Mouse (Mus musculus) heart, postnatal 4 days (tissue): ENCODE data around the gene Coq8b. TPM values are rescaled to one million over a fixed set of nuclear protein-coding genes. Genes with fewer than 3 reads are reported as not detected.

Experiments
- DNase-seq: peaks from one replicate; pipeline ENCODE4 v3.0.0; 2021
- total RNA-seq, 2 experiments: library from RNA; stranded (reverse); gene quantifications; 2 replicates each; pipeline ENCODE4 v1.2.3; 2021

The Coq8b gene
- total RNA-seq: 10 to 100 TPM; 10.2 to 11.2 TPM

DNA sequence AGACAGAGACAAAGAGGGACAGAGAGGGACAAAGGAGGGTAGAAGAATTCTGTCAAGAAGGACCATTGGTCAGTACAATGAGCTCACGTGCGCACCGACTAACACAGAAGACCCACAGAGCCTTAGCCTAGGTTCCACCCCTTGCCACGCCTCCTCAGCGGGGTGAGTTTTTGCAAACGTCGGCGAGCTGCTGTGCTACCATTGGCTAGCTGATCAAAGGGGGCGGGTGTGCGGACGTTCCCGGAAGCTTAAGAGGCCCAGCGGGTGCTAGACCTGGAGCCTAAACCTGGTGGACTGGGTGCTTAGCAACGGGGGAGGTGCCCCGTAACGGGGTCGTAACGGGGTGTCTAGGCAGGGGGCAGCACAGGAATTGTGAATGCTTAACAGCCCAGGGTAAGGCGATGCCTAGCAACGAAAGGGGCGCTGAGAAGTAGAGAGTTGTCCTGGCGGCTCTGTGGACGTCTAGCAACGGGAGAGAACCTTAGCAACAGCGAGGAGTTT, at the start of gene Coq8b:
TSS of gene Coq8b (plus strand) at position 243 of the 501 bp plus-strand sequence.
- DNase-seq: peak; percentile 95

DNA sequence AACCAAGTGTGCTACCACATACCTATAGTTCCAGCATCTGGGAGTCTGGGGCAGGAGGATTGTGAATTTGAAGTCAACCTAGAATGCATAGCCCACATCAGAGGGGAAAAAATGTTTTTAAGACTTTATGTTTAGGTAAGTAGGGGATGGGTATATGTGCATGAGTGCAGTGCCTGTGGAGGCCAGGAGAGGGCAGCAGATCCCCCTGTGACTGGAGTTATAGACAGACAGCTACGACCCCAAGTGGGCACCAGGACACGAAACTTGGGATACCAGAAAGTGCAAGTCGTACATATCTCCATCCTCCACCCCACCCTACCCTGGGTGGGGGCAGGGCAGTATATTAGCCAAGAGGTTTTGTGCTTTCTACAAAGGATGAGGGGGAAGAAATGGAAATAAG, 47.9 kb upstream of the Coq8b start:
- DNase-seq: peak; percentile 46

DNA sequence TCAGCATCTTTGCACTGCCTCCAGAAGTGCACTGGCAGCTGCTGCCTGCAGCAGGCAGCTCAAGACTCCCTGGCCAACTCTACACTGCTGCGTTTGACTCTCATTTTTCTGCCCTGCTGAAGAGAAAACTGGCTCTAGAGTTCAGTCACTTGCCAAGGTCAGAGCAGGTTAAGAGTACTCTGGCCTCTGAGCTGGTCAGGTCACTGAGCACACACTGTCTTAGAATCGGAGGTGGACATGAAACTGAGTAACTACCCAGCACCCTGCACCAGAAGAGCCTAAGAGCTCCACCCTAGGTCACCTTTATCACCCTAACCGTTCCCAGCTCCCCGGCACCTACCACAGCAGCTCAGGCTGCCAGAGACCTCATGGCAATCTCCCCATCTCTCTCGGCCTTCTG, 46.8 kb upstream of the Coq8b start:
- peak; percentile 4 for DNase-seq

DNA sequence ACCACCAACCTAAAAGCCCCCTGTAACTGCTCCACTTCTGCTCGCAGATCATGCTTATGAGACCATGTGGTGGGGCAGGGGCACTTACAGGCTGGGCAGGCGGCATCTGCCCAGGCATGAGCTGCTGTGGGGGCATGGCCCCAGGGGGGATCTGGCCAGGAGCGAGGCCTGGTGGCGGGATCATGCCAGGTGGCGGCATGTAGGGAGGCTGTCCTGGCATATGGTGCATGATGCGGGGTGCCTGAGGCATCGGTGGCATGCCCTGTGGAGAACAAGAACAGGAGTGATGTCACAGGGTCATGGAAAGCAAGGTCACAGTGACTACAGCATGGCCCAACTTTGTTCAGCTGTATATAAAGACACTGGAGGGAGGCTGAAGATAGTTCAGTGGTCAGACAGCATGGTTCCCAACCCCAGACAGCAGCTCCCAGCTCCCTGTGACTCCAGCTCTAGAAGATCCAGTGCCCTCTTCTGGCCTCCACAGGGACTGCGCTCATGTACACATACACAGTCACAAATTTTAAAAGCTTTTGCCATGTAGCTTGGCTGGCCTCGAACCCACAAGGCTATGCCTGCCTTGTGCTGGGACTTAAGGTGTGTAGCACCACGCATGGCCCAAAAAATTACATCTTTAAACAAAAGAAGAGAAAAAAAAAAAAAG, 43.4 kb upstream of the Coq8b start:
- DNase-seq: no peak

DNA sequence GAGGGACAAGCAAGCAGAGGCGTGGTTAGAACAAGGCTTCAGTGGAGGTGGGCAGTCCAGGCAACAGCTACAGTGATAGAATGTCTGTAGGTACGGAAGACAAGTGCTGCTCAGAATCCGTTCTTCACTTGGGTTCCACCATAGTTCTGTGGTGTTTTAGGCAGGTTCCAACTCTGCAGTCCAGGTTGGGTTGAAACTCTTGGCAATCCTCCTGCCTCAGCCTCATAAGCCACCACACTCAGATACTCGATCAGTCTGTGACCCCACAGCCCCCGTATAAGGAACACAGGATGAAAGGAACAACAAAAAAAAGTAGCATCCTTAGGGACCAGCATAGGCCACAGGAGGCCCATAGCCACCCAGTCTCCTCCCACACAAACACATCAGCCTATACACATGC, 40.4 kb upstream of the Coq8b start:
- no peak for DNase-seq

DNA sequence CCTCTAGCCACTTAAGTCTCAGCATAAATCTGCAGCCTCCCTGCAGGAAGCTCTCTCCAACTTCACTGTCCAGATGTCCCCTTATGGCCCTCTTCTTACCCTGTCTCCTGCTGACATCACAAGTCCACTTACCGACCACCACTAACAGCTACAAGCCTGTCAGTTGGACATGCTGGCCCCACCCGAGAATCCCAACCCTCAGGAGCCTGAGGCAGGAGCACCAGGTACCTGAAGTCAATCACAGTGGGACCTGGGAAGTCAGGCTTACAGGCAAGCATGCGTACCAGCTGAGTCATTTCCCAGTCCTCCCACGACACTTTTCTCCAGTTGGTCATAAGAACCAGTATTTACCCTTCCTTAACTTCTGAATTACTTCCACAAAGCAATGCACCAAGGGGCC, 39.1 kb upstream of the Coq8b start:
- no peak for DNase-seq

DNA sequence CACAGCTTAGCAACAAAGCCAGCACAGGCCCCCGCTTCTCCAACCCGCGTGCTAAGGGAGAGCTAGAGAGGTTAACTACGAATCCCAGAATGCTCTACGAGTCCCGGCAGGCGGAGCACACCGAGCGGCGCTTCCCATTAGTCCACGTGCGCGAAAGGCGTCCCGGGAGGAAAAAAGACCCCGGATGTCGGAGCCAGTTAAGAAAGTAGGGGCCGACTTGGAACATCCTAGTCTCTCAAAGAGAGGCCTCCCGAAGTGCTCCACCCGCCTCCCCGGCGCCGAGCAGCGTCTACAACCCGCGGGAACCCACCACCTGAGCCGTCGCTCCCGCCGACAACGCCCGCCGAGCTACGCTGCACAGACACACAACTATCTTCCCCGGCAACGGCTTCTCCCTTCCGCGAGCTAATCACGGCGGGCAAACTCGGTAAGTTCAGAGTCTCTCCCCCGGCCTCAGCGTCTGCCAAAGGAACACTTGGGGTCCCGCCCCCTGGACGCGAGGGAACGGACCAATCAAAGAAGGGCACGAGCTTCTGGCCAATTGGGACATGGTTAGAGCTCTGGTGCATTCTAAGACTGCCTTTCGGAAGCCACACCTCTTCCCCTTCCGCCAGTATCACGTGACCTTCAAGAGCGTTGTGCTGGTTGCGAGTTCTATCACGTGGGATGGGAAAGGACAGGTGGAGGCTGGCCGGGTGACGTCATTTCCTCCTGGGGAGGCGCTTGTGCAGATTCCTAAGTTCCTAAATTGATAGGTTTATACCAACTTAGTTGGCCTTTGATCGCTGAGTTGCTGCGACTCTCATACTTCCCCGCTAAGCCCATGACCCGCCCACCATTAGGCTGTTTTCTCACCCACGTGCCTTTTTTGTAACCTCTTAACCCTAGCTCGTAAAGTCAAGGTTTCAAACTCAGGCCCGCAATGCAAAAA, 36.9 kb upstream of the Coq8b start, which contains the start of the genes BC024978 and Snrpa:
TSS of gene BC024978 (plus strand) at position 101 of the 931 bp plus-strand sequence.
TSS of gene Snrpa (minus strand) at position 591 of the 931 bp plus-strand sequence.
- peak; percentile 94 for DNase-seq

DNA sequence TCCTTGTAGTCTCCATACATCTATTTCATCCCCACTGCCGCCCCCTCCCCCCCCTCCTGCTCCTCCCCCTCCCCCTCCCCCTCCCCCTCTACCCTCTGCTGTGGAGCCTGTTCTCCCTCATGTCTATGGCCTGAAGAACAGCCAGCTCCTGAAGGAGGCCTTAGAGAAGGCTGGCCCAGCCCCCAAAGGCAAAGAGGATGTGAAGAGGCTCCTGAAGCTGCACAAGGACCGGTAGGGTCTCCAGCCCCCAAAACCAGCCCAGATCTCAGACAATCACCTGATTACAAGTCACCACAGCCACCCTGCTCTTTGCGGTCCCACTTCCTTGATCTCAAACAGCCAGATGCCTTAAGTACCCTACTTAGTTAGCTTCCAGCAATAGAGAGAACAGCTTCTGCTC, 35.7 kb upstream of the Coq8b start:
- no peak for DNase-seq

DNA sequence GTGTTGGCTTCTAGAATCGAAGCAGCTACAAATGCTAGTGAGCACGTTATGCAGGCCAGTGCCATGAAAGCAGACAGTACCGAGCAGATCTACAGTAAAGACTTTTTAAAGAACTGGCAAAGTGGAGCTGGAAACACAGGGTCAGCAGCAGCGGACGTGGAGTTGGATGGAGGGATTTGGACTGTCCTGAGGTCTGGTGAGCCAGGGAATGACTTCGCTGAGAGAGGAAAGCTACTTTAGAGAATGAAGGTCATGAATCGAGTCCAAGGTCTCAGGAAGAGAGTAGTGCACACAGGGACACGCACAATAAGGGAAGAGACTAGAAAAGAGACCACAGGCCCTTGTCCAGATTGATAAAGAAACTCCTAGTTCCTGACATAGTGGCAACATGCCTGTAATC, 35.2 kb upstream of the Coq8b start:
- no peak for DNase-seq

DNA sequence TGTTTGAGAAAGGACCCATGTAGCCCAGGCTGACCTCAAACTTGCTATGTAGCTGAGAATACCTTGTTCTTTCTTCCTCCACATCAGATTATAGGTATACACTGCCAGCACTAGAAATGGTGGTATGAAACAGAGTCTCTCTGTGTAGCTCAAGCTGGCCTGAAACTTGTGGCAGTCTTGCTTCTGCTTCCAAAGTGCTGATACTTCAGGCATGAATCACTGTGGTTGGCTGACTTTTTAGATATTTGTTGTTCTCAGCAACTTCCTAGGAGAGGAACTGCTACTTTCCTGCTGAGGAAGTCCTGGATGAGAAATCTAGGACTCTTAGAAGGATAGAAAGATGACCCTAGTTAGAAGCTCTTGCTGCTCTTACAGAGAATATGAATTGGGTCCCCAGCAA, 34.5 kb upstream of the Coq8b start:
- DNase-seq: no peak

DNA sequence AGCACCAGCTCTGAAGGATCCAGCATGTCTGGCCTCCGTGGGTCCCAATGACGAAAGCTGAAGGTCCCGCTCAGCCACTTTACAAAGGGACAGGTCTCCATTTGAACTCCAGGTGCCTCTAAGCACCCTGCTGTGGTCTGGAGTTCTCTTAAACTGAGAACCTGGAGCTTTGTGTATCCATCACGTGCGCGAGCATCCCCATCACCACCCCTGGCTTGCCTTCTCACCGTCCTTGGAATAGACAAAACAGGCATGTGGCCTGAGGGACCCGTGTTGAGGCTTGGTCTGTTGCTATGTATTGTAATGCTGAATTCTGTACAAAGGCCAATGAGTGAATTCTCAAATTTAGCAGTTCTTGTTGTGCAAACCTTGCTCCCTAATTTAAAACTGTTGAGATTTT, 34.0 kb upstream of the Coq8b start:
- no peak for DNase-seq

DNA sequence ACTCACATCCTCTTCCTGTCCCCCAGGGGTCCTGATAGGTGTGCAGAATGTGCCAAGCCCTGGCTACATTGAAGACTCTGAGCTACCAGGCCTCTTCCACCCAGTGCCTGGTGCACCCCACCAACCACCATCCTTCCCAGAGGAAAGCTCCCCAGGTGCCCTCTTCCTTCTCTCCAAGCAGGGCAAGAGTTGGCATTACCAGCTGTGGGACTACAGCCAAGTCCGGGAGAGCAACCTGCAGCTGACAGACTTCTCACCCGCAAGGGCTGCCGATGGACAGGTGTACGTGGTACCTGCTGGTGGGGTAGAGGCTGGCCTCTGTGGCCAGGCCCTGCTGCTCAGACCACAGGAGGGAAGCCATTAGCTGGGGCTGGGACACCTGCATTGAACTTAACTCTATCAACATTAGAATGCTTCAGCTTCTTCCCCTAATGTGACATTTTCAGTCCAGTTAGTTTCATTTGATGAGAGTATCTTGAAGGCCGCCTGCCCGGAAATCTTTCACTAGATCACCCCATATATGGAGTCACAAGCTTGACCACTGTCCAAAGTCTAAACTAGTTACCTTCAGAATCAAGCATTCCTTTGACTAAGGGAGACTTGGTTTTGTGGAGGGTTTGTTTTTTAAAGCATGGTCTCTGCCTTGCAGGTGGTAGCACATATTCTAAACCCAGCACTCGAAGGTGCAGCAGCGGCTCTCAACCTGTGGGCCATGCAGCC, 28.9 kb upstream of the Coq8b start:
- no peak for DNase-seq

DNA sequence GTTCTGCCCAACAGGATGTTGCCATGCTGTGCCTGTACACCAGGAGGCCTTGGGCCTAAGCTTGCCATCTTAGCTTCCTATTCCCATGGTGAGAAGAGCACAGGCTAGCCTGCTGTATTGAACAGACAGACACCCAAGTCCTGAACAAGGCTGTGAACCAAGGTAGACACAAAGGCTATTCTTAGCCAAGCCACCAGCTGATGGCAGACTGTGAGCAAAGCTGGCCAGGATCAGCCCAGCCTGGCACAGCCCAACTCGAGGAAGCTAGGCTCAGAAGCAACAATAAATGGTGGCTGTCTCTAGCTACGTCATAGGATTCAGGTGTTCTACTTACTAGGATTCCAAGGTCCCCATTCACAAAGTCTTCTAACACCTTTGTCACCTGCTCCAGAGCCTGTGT, 20.2 kb upstream of the Coq8b start:
- no peak for DNase-seq

DNA sequence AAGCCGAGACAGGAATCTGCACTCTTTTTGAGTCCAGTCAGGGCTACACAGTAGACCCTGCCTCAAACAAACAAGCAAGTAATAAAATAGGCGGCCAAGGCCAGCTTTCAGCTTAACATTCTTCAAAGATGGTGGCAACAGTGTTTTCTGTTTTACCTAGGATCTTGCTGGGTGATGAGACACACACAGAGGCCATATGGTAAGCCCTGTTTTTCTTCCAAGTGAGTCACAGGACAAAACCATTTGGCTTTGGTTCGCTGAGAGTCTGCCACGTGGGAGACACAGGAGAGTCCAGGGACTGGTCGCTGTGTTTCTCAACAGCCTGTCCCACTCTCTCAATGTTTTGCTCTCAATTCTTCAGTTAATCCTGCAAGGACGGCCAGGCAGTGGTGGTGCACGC, 14.2 kb upstream of the Coq8b start:
- no peak for DNase-seq

DNA sequence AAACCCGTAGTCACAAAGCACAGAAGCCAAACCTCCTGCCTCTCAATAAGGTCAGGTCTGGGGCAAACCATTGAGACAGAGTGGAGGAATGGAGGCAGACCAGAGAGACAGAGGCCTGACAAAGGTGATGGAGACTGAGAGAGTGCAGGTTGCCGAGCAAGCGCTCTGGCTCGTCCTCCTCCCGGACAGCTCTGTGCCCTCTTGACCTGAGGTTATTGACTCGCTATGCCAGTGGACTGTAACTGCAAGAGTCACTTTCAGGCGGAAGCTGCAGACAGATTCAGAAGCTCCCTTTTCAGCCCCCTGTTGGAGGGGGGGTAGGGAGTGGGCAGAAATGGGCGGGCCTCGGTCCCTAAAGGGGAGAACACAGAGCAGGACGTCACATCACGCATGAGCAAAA, 12.9 kb upstream of the Coq8b start:
- DNase-seq: no peak

DNA sequence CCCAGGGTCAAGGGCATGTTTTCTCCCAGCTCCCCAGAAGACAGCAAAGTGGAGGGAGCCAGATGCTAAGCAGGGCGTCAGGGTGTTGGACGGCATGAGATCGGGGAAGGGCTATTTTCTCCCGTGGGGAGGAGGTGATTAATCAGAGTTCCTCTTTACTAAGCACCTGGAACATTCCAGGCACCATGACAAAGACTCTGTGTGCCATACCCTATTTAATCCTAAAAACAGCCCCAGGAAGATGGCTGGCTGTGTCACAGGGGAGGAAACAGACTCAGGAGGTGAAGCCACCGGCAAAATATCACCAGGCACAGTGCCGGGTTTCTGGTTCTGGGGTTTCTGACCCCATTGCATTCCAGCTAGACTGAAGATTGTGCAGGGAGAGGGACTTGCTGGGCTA, 10.9 kb upstream of the Coq8b start:
- DNase-seq: no peak

DNA sequence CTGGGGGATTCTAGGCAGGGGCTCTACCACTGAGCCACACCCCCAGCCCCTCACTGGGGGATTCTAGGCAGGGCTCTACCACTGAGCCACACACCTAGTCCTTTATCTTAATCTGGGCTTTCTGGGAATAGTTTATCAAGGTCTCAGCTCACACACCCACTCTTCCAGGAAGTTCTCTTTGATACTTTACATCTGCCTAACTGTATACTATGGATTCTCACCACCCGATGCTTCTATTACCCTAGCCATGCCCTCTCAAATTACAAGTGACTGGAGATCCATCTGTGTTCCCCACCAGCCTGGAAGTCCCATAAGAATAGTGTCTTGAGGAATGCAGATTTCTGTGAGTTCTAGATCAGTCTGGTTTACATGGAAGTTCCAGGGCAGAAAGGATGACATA, 10.3 kb upstream of the Coq8b start:
- DNase-seq: no peak

DNA sequence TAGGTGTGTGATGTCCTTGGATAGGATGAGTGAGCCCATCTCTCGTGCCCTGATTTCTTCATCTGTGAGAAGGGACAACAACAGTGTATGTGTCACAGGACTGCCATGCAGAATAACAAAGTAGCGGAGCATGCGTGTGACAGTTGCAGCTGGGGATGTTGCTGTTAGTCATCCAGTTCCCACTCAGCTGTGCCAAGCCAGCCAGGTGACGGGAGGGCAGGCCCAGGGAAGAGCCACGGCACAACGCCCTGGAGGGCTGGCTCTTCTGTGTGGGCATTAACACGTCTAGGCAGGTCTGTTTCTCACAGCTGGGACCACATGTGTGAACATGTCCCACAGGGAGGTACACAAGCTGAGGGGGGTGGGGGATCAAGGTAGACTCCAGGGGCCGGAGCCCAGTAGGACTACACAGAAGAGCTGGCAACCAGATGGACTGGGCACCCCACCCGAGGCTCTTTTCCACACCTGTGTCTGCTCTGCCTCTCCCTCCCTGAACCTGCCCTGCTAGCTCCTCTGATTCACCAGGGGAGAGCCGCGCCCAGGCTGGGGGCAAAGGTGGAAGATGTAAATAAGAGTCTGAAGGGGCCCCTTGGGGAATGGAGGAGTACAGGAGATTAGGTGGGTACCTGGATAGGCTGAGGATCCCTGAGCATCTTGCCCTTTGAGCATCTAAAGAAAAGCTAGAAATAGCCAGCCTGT, 7.8 kb upstream of the Coq8b start:
- DNase-seq: no peak

DNA sequence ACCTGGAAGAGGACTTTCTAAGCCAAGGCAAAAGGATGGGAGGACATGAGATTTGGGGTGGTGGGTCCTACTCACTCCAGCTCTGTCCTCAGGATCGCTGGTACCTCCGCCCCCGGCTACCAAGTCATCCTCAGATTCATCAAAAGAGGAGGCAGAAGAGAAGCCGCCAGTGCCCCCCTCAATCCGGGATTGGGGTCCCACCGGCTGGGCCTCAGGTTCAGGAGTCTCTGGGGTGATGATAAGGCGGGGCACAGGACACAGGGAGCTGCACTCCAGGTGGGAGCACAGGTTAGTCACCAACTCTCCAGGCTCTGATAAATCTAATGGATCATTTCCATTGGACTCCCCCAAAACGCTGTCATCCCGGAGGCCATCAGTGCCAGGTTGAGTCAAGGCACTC, 5.5 kb upstream of the Coq8b start:
- no peak for DNase-seq

DNA sequence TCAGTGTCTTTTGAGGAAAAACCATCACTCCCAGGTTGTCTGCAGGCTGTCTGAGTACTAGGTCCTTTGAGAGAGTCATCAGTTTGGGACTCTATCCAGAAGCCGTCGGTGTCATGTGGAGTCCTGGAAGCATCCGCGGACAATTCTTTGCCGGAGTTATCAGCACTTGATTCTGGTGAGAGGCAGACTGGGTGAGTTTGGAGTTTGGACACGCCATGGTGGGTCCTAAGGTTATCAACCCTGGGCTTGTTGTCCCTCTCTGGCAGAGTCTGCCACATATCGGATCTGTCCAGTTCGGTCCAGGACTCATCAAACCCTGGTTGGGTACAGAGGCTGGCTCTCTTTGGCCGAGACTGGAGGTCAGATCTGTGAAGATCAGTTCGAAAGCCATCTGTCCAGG, 5.1 kb upstream of the Coq8b start:
- DNase-seq: no peak

DNA sequence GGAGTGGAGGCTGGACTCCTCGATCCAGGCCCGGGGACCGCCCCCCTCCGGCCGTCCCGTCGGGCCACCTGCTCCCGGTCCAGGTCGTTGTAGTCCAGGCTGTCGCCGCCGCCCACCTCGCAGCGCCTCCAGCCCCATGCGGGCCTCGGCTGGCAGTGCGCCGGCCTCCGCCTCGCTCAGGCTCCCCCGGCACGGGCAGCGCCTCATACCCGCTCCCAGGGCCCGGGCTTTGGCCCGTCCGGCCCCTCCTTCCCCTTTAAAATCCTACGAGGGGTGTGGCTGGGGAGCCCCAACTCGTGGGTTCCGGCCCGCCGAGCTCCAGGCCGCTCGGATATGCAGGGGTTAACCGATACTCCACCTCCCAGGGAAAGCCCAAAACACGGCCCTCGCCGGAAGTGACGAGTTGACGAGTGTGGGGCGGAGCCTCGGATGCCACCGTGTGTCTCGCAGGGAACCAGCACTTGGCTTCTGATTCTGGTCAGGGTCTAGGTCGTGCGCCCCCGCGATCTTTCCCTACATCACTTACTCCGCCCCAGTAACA, 4.5 kb upstream of the Coq8b start, which contains the start of gene Itpkc:
TSS of gene Itpkc (minus strand) at position 381 of the 541 bp plus-strand sequence.
- peak; percentile 91 for DNase-seq

DNA sequence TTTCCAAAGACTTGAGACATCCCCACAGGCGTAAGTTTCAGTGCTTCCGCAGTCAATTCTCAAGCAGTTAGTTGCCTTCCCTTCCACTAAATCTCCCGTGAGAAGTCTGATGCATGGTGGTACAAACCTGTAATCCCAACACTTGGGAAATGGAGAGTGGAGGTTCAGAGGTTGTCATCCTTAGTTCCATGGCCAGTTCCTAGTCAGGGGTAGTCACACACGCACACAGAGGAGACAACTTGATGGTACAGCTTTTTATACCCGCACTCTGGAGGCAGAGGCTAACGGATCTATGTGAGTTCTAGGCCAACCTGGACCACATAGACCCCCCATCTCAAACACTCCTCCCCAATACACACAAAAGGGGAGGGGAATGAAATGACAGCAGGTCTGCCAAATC, 4.0 kb upstream of the Coq8b start:
- no peak for DNase-seq
